Mouse (Mus musculus): ENCODE data around the gene Mpzl2. TPM values are rescaled to one million over a fixed set of nuclear protein-coding genes. Genes with fewer than 3 reads are reported as not detected.

Gene Mpzl2
- polyA plus RNA-seq, 1 experiment from 2014 or later, result 0.98 TPM

DNA sequence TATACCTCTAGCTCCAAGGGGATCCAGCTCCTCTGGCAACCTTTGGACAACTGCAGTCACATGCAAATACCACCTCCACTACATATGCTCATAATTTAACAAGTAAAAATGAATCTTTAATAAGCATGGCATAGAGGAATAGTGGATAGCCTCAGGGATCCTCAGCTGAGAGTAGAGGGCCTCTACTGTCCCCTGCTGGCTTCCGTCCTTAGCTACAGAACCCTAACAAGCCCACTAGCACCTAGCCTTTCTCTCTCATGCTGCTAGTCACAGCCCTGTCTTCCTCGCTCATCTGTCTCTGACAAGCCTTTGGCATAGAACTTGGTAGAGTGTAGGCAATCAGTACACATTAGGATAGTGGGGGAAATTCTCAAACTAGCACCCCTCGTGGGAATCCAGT lies 51.2 kb downstream of the Mpzl2 start:
- Histone ChIP-seq H3K4me1 (no peaks in the 10 kb centered on the region), H3K9ac (replicated peaks) (no peak overlapping the region), H3K4me3 (no peak overlapping the region), H3K27ac (replicated peaks) (no peak overlapping the region), H3K27me3 (peaks cover 3% of the 10 kb centered on the region; the same call in 1 of the 2 replicates), H3K36me3 (no peaks in the 10 kb centered on the region), H3K9me3 (no peaks in the 10 kb centered on the region), H3K4me2 (replicated peaks) (no peak overlapping the region)
- ATAC-seq (ENCODE audit: low FRiP score, low read depth), result no peak
- 71% methylated on average over 3 of the region's 3 CpGs for WGBS

DNA sequence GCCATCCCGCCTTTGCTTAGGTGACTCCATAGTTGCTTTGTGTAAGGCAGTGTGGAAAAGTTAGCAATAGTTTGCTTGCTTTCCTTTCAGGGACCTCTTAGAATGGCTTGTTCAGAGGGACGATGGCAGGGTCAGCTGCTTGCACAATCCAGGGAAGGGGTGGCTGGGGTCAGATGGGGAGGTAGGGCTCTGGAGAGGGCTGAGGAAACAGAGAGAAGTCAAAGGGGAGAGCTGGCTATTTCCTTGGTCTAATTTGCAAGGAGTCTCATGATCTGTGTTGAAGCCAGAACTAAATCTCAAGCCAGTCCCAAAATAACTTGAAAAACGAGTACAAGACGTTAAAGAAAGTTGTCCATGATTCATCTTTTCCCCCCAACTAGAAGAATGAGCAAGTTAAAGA lies 53.0 kb downstream of the Mpzl2 start:
- H3K4me1 ChIP-seq, result no peaks in the 10 kb centered on the region

DNA sequence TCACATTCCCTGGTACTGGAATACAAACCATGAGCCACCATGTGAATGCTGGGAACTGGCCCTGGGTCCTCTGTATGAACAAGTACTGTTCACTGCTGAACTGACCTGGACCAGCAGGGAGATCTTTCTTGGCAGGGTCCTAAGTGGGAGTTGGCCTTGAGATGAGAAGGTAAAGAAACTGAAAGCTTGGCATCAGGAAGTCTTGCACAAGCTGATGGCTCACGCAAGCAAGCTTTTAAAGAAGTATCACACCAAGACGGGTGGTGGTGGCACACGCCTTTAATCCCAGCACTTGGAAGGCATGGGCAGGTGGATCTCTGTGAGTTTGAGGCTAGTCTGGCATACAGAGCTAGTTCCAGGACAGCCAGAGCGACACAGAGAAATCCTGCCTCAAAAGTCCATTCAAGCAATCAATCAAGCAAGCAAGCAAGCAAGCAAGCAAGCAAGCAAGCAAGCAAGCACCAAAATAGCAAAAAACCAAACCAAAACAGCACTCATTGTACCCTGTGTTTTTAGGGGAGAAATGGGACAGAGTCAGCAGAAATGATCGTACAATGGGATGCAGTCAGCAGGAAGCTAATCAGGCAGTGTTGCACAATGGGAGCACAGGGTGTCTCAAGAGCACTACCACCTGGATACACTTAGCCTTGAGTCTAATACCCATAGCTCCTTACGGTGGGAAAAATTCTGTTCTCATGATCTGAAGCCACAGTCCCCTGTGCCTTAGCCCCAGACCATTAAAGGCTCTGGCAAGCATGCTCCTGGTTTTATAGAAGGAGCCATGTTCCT lies 55.7 kb downstream of the Mpzl2 start:
- no peak overlapping the region for H3K27ac ChIP-seq (replicated peaks)
- no peaks in the 10 kb centered on the region for H3K9me3 ChIP-seq
- H3K4me1 ChIP-seq, result no peaks in the 10 kb centered on the region
- WGBS, result 81% methylated on average over 6 of the region's 6 CpGs
- H3K4me3 ChIP-seq, result no peak overlapping the region
- H3K27me3 ChIP-seq, result no peaks in the 10 kb centered on the region
- ATAC-seq (ENCODE audit: low FRiP score, low read depth), result no peak
- H3K36me3 ChIP-seq, result no peaks in the 10 kb centered on the region
- no peak overlapping the region for H3K4me2 ChIP-seq (replicated peaks)
- H3K9ac ChIP-seq (replicated peaks), result no peak overlapping the region

More for the DNA sequence above, 53.0 kb downstream of the Mpzl2 start:
- no peaks in the 10 kb centered on the region for H3K27me3 ChIP-seq
- no peak overlapping the region for H3K27ac ChIP-seq (replicated peaks)
- H3K9ac ChIP-seq (replicated peaks), result no peak overlapping the region
- no peaks in the 10 kb centered on the region for H3K9me3 ChIP-seq
- H3K4me2 ChIP-seq (replicated peaks), result no peak overlapping the region
- H3K36me3 ChIP-seq, result no peaks in the 10 kb centered on the region
- H3K4me3 ChIP-seq, result no peak overlapping the region
- WGBS, result 70% methylated on average over 4 of the region's 4 CpGs
- no peak for ATAC-seq (ENCODE audit: low FRiP score, low read depth)

DNA sequence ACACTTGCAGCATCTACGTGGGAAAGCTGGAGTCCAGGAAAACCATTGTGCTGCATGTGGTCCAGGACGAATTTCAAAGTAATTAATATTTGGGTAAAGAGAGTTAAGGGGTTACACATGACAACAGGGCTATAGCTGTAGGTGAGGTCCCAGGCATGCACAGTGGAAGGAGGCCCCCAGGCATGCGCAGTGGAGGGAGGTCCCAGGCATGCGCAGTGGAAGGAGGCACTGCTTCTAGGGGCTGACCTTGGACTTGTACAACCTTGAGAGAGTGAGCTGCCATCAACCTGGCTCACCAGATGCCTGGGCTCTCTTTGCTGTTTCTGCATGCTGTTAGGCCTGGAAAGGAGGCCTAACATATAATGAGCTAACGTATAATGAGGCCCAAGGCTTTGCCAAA lies 58.3 kb downstream of the Mpzl2 start:
- no peak for ATAC-seq (ENCODE audit: low FRiP score, low read depth)
- no peaks in the 10 kb centered on the region for H3K36me3 ChIP-seq
- 82% methylated on average over 5 of the region's 5 CpGs for WGBS
- no peaks in the 10 kb centered on the region for H3K27me3 ChIP-seq
- H3K4me2 ChIP-seq (replicated peaks), result no peak overlapping the region
- H3K27ac ChIP-seq (replicated peaks), result no peak overlapping the region
- H3K4me3 ChIP-seq, result no peak overlapping the region
- H3K4me1 ChIP-seq, result no peaks in the 10 kb centered on the region
- H3K9me3 ChIP-seq, result no peaks in the 10 kb centered on the region
- H3K9ac ChIP-seq (replicated peaks), result no peak overlapping the region

DNA sequence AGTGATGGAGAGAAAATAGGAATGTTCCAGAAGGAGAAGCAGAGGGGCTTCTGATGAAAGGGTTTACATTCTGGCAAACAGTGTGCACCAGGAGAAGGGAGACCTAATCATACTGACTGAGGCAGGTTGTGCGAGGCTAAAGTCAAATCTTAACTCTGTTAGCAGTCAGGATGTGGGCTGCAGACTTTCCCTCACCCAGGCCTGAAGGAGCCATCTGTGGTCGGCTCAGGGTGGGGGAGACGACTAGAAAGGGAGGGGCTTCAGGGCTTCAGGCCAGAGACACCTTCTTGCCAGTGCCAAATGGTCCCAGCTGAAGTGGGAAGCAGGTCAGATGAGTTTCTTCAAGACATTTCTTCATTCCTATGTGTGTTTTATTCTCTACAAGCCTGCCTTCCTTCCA lies 58.8 kb downstream of the Mpzl2 start:
- Histone ChIP-seq H3K4me2 (replicated peaks) (no peak overlapping the region), H3K4me1 (no peaks in the 10 kb centered on the region), H3K27ac (replicated peaks) (no peak overlapping the region), H3K9ac (replicated peaks) (no peak overlapping the region), H3K9me3 (no peaks in the 10 kb centered on the region), H3K4me3 (no peak overlapping the region), H3K36me3 (no peaks in the 10 kb centered on the region), H3K27me3 (no peaks in the 10 kb centered on the region)
- ATAC-seq (ENCODE audit: low FRiP score, low read depth), result no peak
- 40% methylated on average over 3 of the region's 3 CpGs for whole genome bisulfite sequencing

DNA sequence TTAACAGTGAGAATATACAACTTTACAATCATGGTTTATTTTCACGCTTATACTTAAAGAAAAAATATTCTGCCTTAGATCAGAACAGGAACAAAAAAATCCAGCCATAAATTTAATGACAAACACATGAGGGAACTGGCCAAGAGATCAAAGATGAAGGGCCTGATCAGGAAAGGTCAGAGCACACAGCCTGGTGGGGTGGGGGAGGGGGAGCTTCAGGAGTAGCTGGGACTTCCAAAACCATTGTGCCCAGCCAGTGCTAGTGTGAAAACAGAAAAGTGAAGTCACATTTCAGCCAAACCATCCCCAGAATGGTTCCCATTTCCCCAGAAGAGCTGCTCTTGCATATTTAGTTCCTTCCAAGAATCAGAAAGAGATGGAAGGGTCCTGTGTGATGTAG lies 62.9 kb downstream of the Mpzl2 start:
- WGBS, result 83% methylated on average over 1 of the region's 1 CpGs
- Histone ChIP-seq H3K27me3 (no peaks in the 10 kb centered on the region; the same call in 1 of the 2 replicates), H3K9me3 (no peaks in the 10 kb centered on the region), H3K4me2 (replicated peaks) (no peak overlapping the region), H3K36me3 (no peaks in the 10 kb centered on the region), H3K4me3 (no peak overlapping the region), H3K27ac (replicated peaks) (no peak overlapping the region), H3K4me1 (no peaks in the 10 kb centered on the region), H3K9ac (replicated peaks) (no peak overlapping the region)
- no peak for ATAC-seq (ENCODE audit: low FRiP score, low read depth)

DNA sequence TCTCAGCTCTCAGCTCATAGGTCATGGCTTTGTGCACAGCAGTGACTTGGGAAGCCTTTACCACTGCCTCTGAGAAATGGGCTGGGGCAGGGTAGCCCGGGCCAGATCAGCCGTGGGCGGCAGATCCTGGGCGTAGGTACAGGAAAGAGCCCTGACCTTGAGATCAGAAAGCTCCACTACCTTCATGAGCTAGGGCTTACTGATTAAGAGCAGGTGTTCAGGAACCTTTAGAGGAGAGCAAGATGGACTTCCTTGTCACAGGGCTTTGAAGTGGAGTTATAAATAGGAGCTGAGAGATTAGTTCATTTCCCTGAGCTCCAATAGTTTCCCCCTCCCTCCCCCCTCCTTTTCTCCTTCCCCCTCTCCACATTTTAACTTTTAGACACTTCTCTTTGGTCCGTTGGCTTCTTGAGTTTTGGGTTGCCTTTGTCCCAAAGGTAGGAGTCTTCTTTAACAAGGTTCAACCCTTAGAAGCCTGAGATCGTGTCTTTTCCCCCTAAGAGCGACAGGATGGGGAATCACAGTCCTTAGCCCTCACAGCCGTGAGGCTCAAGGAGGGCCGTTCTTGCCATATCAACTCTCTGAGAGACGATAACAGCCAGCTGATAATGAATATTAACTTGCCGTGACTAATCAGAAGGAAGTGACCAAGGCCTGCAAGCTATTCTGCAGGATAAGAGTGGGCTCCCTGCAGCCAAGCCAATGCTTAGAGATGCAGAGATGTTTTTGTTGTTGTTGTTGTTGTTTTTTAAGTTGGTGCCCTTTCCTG lies 63.8 kb downstream of the Mpzl2 start:
- no peak overlapping the region for H3K4me2 ChIP-seq (replicated peaks)
- H3K27me3 ChIP-seq, result no peaks in the 10 kb centered on the region; the same call in 1 of the 2 replicates
- H3K4me3 ChIP-seq, result no peak overlapping the region
- WGBS, result 77% methylated on average over 11 of the region's 11 CpGs
- H3K9ac ChIP-seq (replicated peaks), result no peak overlapping the region
- H3K36me3 ChIP-seq, result no peaks in the 10 kb centered on the region
- no peak overlapping the region for H3K27ac ChIP-seq (replicated peaks)
- H3K9me3 ChIP-seq, result no peaks in the 10 kb centered on the region
- ATAC-seq (ENCODE audit: low FRiP score, low read depth), result no peak
- H3K4me1 ChIP-seq, result no peaks in the 10 kb centered on the region

Other genes starting within 250 kb of the Mpzl2 start
- 5.5 and 5.9 TPM in 2 replicates for gene Tmem25, start 240.5 kb upstream of the Mpzl2 start, polyA plus RNA-seq (2016; fragmentation: Nextera tagmentation; extraction: Ambion mirVana)
- gene Ttc36, start 236.7 kb upstream of the Mpzl2 start, polyA plus RNA-seq (2016; fragmentation: Nextera tagmentation; extraction: Ambion mirVana), result not detected in 2 replicates
- gene Kmt2a, start 158.5 kb upstream of the Mpzl2 start, polyA plus RNA-seq (2016; fragmentation: Nextera tagmentation; extraction: Ambion mirVana), result 32.3 and 32.8 TPM in 2 replicates
- 524 and 532 TPM in 2 replicates for gene Atp5l, start 119.1 kb upstream of the Mpzl2 start, polyA plus RNA-seq (2016; fragmentation: Nextera tagmentation; extraction: Ambion mirVana)
- gene Ube4a, start 74.2 kb upstream of the Mpzl2 start, polyA plus RNA-seq (2016; fragmentation: Nextera tagmentation; extraction: Ambion mirVana), result 34.6 and 35.4 TPM in 2 replicates
- gene Cd3g, start 59.4 kb upstream of the Mpzl2 start, polyA plus RNA-seq (2016; fragmentation: Nextera tagmentation; extraction: Ambion mirVana), result not detected in 2 replicates
- gene Cd3d, start 58.0 kb upstream of the Mpzl2 start, polyA plus RNA-seq (2016; fragmentation: Nextera tagmentation; extraction: Ambion mirVana), result not detected in 2 replicates
- not detected in 2 replicates for gene Cd3e, start 30.2 kb upstream of the Mpzl2 start, polyA plus RNA-seq (2016; fragmentation: Nextera tagmentation; extraction: Ambion mirVana)
- gene Mpzl3, start 15.4 kb downstream of the Mpzl2 start, polyA plus RNA-seq (2016; fragmentation: Nextera tagmentation; extraction: Ambion mirVana), result 2.4 TPM in 2 replicates
- gene Jaml, start 39.4 kb downstream of the Mpzl2 start, polyA plus RNA-seq (2016; fragmentation: Nextera tagmentation; extraction: Ambion mirVana), result 0.17 and 0.25 TPM in 2 replicates
- gene Scn2b, start 78.0 kb downstream of the Mpzl2 start, polyA plus RNA-seq (2016; fragmentation: Nextera tagmentation; extraction: Ambion mirVana), result 4.2 and 4.3 TPM in 2 replicates
- 0.15 and 0.18 TPM in 2 replicates for gene Scn4b, start 98.6 kb downstream of the Mpzl2 start, polyA plus RNA-seq (2016; fragmentation: Nextera tagmentation; extraction: Ambion mirVana)
- gene BC049352, start 142.2 kb downstream of the Mpzl2 start, polyA plus RNA-seq (2016; fragmentation: Nextera tagmentation; extraction: Ambion mirVana), result not detected in 2 replicates
- not detected in 2 replicates for gene Tmprss4, start 164.3 kb downstream of the Mpzl2 start, polyA plus RNA-seq (2016; fragmentation: Nextera tagmentation; extraction: Ambion mirVana)
- gene Il10ra, start 229.3 kb downstream of the Mpzl2 start, polyA plus RNA-seq (2016; fragmentation: Nextera tagmentation; extraction: Ambion mirVana), result 0.56 TPM in 2 replicates